8 mouse cellular contexts compared by ENCODE assay signal in the genomic region with DNA sequence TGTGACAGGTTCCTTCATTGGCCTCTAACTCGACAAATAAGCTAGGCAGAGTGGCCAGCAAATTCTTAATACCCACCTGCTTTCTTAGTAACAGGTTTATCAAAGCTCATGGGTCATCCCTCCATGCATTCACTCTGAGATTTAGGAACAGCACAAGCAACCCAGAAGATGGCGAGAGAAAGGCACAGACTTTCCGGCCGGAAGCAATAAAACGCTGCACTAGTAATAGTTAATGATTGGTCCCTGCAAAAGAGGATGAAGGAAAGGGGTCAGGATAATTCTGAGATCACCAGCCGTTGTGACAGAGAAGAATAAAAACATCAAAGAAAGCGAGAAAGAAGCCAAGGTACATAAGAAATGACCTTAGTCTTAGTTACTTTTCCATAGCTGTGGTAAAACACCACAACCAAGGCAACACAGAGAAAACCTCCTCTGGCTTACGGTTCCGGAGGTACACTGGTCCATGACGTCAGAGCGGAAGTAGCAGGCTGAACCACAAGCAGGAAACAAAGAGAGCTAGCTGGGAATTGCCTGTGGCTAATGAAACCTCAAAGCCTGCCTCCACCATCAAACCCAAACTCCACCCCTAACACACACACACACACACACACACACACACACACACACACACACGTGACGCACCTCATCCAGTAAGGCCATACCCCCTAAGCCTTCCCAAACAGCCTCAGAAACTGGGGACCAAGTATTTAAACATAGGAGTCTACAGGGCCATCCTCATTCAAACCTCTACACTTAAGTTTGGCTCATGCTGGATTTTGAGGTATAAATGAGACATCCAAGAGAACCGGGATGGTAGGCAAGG.
DNase-seq lines count a peak whose midpoint lies in the region; ATAC-seq lines count a peak whose summit lies in the region.

No protein-coding gene starts in this region.

- H3K36me3 ChIP-seq in midbrain, embryonic 14.5 days (ENCODE audit: control insufficient read depth, insufficient read depth, low read length), result no peaks in the 10 kb centered on the region
- H3K36me3 ChIP-seq in midbrain, embryonic 15.5 days (replicated peaks), result no peaks in the 10 kb centered on the region
- no peaks in the 10 kb centered on the region for H3K36me3 ChIP-seq in kidney, embryonic 14.5 days (ENCODE audit: control insufficient read depth, insufficient read depth, low read length)

- H3K9ac ChIP-seq in midbrain, embryonic 14.5 days (replicated peaks; ENCODE audit: low read length), result no peak overlapping the region; the same call in 1 of the 2 replicates
- H3K9ac ChIP-seq in midbrain, embryonic 15.5 days, result no peak overlapping the region
- no peak overlapping the region for H3K9ac ChIP-seq in kidney, embryonic 14.5 days (ENCODE audit: low read depth, low read length)

- 0 out of 2 replicates have a peak overlapping the region, but pooled peaks have one; percentile 52 for H3K27ac ChIP-seq in midbrain, embryonic 14.5 days (replicated peaks; ENCODE audit: low read depth, low read length)
- H3K27ac ChIP-seq in midbrain, embryonic 15.5 days, result no peak overlapping the region
- H3K27ac ChIP-seq in kidney, embryonic 14.5 days (ENCODE audit: low read depth, low read length), result peak overlapping the region; percentile 73; the same call in 1 of the 2 replicates

- H3K9me3 ChIP-seq in midbrain, embryonic 14.5 days (ENCODE audit: control insufficient read depth, low read length), result no peaks in the 10 kb centered on the region
- no peaks in the 10 kb centered on the region for H3K9me3 ChIP-seq in midbrain, embryonic 15.5 days
- no peaks in the 10 kb centered on the region for H3K9me3 ChIP-seq in kidney, embryonic 14.5 days (ENCODE audit: control insufficient read depth, low read length)

- ATAC-seq in midbrain, embryonic 14.5 days (ENCODE audit: low FRiP score, low TSS enrichment), result no peak
- no peak for ATAC-seq in midbrain, embryonic 15.5 days (replicated peaks)
- ATAC-seq in kidney, embryonic 14.5 days (ENCODE audit: low FRiP score, low TSS enrichment), result peak; percentile 24; the same call in 1 of the 2 replicates

- H3K4me1 ChIP-seq in midbrain, embryonic 14.5 days (ENCODE audit: control insufficient read depth, insufficient read depth, low read length), result peaks cover 10% of the 10 kb centered on the region
- peaks cover 25% of the 10 kb centered on the region for H3K4me1 ChIP-seq in midbrain, embryonic 15.5 days
- H3K4me1 ChIP-seq in kidney, embryonic 14.5 days (ENCODE audit: control insufficient read depth, insufficient read depth, low read length), result peaks cover 40% of the 10 kb centered on the region

- no peak overlapping the region for H3K4me2 ChIP-seq in midbrain, embryonic 14.5 days (ENCODE audit: low read length)
- H3K4me2 ChIP-seq in midbrain, embryonic 15.5 days, result no peak overlapping the region
- H3K4me2 ChIP-seq in kidney, embryonic 14.5 days (replicated peaks; ENCODE audit: low read depth, low read length), result no peak overlapping the region

- no peak for DNase-seq in midbrain, embryonic 14.5 days
- DNase-seq in lung, postnatal 36 days, result peak; percentile 73
- peak; percentile 70 to 81 for DNase-seq in thymus, postnatal 36 days
- no peak for DNase-seq in left cerebral cortex, postnatal 10 days (ENCODE audit: extremely low spot score in 1 of 2, low spot score in 2 of 2)
- DNase-seq in cerebellum, postnatal 10 days, result no peak
- DNase-seq in cerebellum, postnatal 36 days, result no peak

- 77% methylated on average over 14 of the region's 14 CpGs for WGBS in midbrain, embryonic 14.5 days
- WGBS in midbrain, embryonic 15.5 days, result 76% methylated on average over 14 of the region's 14 CpGs
- 55% methylated on average over 14 of the region's 14 CpGs for WGBS in kidney, embryonic 14.5 days

- H3K27me3 ChIP-seq in midbrain, embryonic 14.5 days (ENCODE audit: control insufficient read depth, insufficient read depth, low read length), result no peaks in the 10 kb centered on the region
- no peaks in the 10 kb centered on the region for H3K27me3 ChIP-seq in midbrain, embryonic 15.5 days (replicated peaks)
- H3K27me3 ChIP-seq in kidney, embryonic 14.5 days (ENCODE audit: control insufficient read depth, insufficient read depth, low read length), result no peaks in the 10 kb centered on the region

- intact Hi-C loops in left cerebral cortex, postnatal 10 days (cut with DNase I), result no loop called here

- no peak overlapping the region for H3K4me3 ChIP-seq in midbrain, embryonic 14.5 days (replicated peaks; ENCODE audit: low read depth, low read length)
- H3K4me3 ChIP-seq in midbrain, embryonic 15.5 days, result no peak overlapping the region
- no peak overlapping the region for H3K4me3 ChIP-seq in kidney, embryonic 14.5 days (ENCODE audit: low read length)

Comparison
In these comparisons a context has a peak if more than half of its experiments do, and no peak if none do; other contexts are left out.
1. DNase-seq: peak in lung, postnatal 36 days (single experiment) and thymus, postnatal 36 days (2 of 2); none in midbrain, embryonic 14.5 days (single experiment), left cerebral cortex, postnatal 10 days (0 of 2), cerebellum, postnatal 10 days (0 of 2) and cerebellum, postnatal 36 days (0 of 2).